Mouse (Mus musculus) ES-E14 (cell line): Measurements from ENCODE around the gene Tom1l2.

Source experiments
- MAFK ChIP-seq: IDR thresholded peaks from 2 replicates; pipeline ENCODE4 v1.6.1; 2014; ENCODE audit warnings: mild to moderate bottlenecking, low read depth, low read length, inconsistent platforms; ENCODE audit not compliant: insufficient read depth
- ZC3H11A ChIP-seq: IDR thresholded peaks from 2 replicates; pipeline ENCODE4 v1.6.1; 2012; ENCODE audit warnings: low read depth, mild to moderate bottlenecking, inconsistent platforms, low read length, borderline replicate concordance
- ZNF384 ChIP-seq: IDR thresholded peaks from 2 replicates; pipeline ENCODE4 v1.6.1; 2012; ENCODE audit warnings: low read depth, low read length, inconsistent platforms

DNA sequence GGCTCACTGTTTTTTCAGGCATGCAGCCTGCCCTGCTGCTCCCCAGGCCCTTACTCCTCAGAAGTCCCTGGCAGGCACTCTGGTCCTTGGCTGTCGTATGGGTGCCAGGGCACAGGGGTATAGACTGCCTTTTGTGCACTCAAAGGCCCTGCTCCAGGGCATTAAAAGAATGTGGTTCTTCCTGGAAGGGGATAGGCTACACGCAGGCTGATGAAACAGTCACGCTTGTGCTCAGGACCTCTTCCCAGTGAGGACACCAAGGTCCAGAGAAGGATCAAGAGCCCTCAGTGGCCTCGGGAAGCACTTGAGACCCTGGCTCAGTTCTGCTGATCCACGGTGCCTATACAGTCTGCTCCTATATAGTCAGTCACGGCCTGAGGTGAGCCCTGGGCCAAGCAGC is 139.4 kb downstream of the Tom1l2 start:
- no peak for TF ChIP-seq ZNF384
- no peak for TF ChIP-seq MAFK
- TF ChIP-seq ZC3H11A, result no peak
